Mouse (Mus musculus): ENCODE measurements around the gene Dhrs3. TPM values are rescaled to one million over a fixed set of nuclear protein-coding genes. Genes with fewer than 3 reads are reported as not detected.

Gene Dhrs3
- polyA plus RNA-seq, 1 experiment from 2014 or later = 41.6 TPM

- WGBS = 51% methylated on average over 6 of the region's 6 CpGs
- H3K4me1 ChIP-seq (ENCODE audit: control insufficient read depth, insufficient read depth, low read length) = no peaks in the 10 kb centered on the region
- ATAC-seq = peak; percentile 16; the same call in 1 of the 2 replicates
These were observed 6.2 kb upstream of the Dhrs3 start for GRCm38 (mm10) chr4:144886460-144886859.

DNA sequence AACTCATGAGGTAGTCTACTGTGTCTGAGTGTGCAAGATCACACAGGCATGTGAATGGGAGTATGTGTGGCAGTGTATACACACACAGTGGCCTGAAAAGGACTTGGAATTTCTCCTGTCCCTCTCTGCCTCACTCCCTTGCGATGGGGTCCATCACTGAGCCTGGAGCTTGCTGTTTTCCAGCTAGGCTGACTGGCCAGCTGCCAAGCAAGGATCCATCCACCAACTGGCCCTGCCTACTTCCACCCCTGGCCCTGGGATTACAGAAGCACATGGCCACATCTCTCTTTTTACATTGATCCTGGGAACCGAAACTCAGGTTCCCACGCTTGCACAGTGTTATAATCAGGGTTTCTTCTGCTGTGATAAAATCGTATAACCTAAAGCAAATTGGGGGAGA is 3.9 kb upstream of the Dhrs3 start:
- no peak overlapping the region for H3K9ac ChIP-seq (ENCODE audit: low read depth, low read length)
- H3K4me2 ChIP-seq (ENCODE audit: low read length) = no peak overlapping the region
- H3K9me3 ChIP-seq (replicated peaks; ENCODE audit: control insufficient read depth, low read length, poor library complexity, severe bottlenecking) = no peaks in the 10 kb centered on the region
- H3K4me1 ChIP-seq (ENCODE audit: control insufficient read depth, insufficient read depth, low read length) = peaks cover 9% of the 10 kb centered on the region
- H3K4me3 ChIP-seq (ENCODE audit: low read depth, low read length) = no peak overlapping the region
- peaks cover under 1% of the 10 kb centered on the region for H3K27me3 ChIP-seq (ENCODE audit: control insufficient read depth, insufficient read depth, low read depth, low read length)
- no peak for ATAC-seq
- H3K27ac ChIP-seq (ENCODE audit: low read length) = no peak overlapping the region
- 84% methylated on average over 4 of the region's 4 CpGs for WGBS
- no peaks in the 10 kb centered on the region for H3K36me3 ChIP-seq (ENCODE audit: control insufficient read depth, insufficient read depth, low read length)

More at GRCm38 (mm10) chr4:144886460-144886859, 6.2 kb upstream of the Dhrs3 start:
- no peak overlapping the region for H3K4me2 ChIP-seq (ENCODE audit: low read length)
- no peak overlapping the region for H3K4me3 ChIP-seq (ENCODE audit: low read depth, low read length)
- no peaks in the 10 kb centered on the region for H3K36me3 ChIP-seq (ENCODE audit: control insufficient read depth, insufficient read depth, low read length)
- H3K9me3 ChIP-seq (replicated peaks; ENCODE audit: control insufficient read depth, low read length, poor library complexity, severe bottlenecking) = no peaks in the 10 kb centered on the region
- no peak overlapping the region for H3K9ac ChIP-seq (ENCODE audit: low read depth, low read length)
- no peaks in the 10 kb centered on the region for H3K27me3 ChIP-seq (ENCODE audit: control insufficient read depth, insufficient read depth, low read depth, low read length)
- no peak overlapping the region for H3K27ac ChIP-seq (ENCODE audit: low read length)

GRCm38 (mm10) chr4:144889505-144890301 is 2.9 kb upstream of the Dhrs3 start:
- no peak overlapping the region for H3K4me3 ChIP-seq (ENCODE audit: low read depth, low read length)
- WGBS = 85% methylated on average over 9 of the region's 9 CpGs
- H3K9ac ChIP-seq (ENCODE audit: low read depth, low read length) = no peak overlapping the region
- no peak for ATAC-seq
- H3K9me3 ChIP-seq (replicated peaks; ENCODE audit: control insufficient read depth, low read length, poor library complexity, severe bottlenecking) = no peaks in the 10 kb centered on the region
- H3K27me3 ChIP-seq (ENCODE audit: control insufficient read depth, insufficient read depth, low read depth, low read length) = peaks cover 10% of the 10 kb centered on the region
- no peak overlapping the region for H3K27ac ChIP-seq (ENCODE audit: low read length)
- H3K36me3 ChIP-seq (ENCODE audit: control insufficient read depth, insufficient read depth, low read length) = no peaks in the 10 kb centered on the region
- H3K4me1 ChIP-seq (ENCODE audit: control insufficient read depth, insufficient read depth, low read length) = peaks cover 17% of the 10 kb centered on the region
- H3K4me2 ChIP-seq (ENCODE audit: low read length) = no peak overlapping the region

- Histone ChIP-seq H3K36me3 (ENCODE audit: control insufficient read depth, insufficient read depth, low read length) (no peaks in the 10 kb centered on the region), H3K9ac (ENCODE audit: low read depth, low read length) (no peak overlapping the region), H3K27me3 (ENCODE audit: control insufficient read depth, insufficient read depth, low read depth, low read length) (peaks cover 16% of the 10 kb centered on the region), H3K4me1 (ENCODE audit: control insufficient read depth, insufficient read depth, low read length) (peaks cover 18% of the 10 kb centered on the region), H3K27ac (ENCODE audit: low read length) (no peak overlapping the region), H3K9me3 (replicated peaks; ENCODE audit: control insufficient read depth, low read length, poor library complexity, severe bottlenecking) (no peaks in the 10 kb centered on the region), H3K4me2 (ENCODE audit: low read length) (no peak overlapping the region), H3K4me3 (ENCODE audit: low read depth, low read length) (no peak overlapping the region)
- 8% methylated on average over 7 of the region's 7 CpGs for WGBS
- ATAC-seq = peak; percentile 21
These were observed 1.9 kb upstream of the Dhrs3 start for GRCm38 (mm10) chr4:144890690-144891120.

DNA sequence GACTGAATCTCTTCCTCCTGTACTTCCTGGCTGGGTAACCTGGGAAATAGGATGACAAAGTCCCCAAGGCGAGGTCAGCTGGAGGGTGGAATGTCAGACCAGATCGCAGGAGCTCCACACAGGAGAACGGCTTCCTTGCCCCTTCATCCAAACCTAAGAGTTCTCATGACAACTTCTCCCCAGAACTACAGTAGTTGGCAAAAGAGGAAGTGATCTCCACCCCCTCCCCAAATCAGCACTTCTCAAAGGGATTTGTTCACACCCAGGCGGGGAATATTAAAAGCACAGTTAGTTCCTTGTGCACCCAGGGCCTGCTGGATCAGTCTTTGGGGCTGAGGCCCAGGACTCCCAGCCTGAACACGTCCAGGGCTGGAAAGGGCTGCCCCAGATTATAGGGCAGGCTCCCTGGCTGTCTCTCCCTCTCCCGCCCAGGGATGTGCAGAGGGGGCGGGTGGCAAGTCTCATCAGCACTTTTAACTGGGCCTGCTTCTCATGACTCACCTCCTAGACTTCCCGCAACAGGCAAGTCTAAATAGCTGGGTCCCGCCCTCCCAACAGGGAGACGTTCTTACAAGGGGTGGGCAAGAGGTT is 1.4 kb upstream of the Dhrs3 start:
- no peak for ATAC-seq
- H3K4me1 ChIP-seq (ENCODE audit: control insufficient read depth, insufficient read depth, low read length) = peaks cover 18% of the 10 kb centered on the region
- H3K27me3 ChIP-seq (ENCODE audit: control insufficient read depth, insufficient read depth, low read depth, low read length) = peaks cover 16% of the 10 kb centered on the region
- no peaks in the 10 kb centered on the region for H3K36me3 ChIP-seq (ENCODE audit: control insufficient read depth, insufficient read depth, low read length)
- no peak overlapping the region for H3K4me3 ChIP-seq (ENCODE audit: low read depth, low read length)
- 56% methylated on average over 10 of the region's 10 CpGs for WGBS
- H3K4me2 ChIP-seq (ENCODE audit: low read length) = no peak overlapping the region
- no peaks in the 10 kb centered on the region for H3K9me3 ChIP-seq (replicated peaks; ENCODE audit: control insufficient read depth, low read length, poor library complexity, severe bottlenecking)
- no peak overlapping the region for H3K27ac ChIP-seq (ENCODE audit: low read length)
- H3K9ac ChIP-seq (ENCODE audit: low read depth, low read length) = no peak overlapping the region

DNA sequence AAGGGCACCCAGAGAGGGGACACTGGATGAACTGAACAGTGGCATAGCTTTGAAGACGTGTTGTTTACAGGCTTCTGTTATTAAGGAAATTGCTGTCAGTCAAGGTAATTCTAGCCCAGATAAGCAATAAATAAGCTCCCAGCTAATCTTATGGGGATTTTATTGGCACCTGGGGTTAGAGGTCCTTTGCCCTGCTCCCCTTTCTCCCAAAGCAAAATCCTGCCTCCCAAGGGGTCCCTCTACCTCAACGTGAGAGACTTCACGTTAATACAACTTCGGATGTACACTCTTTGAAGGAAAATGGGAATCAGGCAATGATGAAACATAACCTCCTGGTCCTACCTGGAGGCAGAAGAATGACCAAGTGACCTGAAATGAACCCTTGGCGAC is 889 bp upstream of the Dhrs3 start:
- Histone ChIP-seq H3K27me3 (ENCODE audit: control insufficient read depth, insufficient read depth, low read depth, low read length) (peaks cover 16% of the 10 kb centered on the region), H3K9me3 (replicated peaks; ENCODE audit: control insufficient read depth, low read length, poor library complexity, severe bottlenecking) (no peaks in the 10 kb centered on the region), H3K9ac (ENCODE audit: low read depth, low read length) (no peak overlapping the region), H3K4me1 (ENCODE audit: control insufficient read depth, insufficient read depth, low read length) (peaks cover 18% of the 10 kb centered on the region), H3K36me3 (ENCODE audit: control insufficient read depth, insufficient read depth, low read length) (no peaks in the 10 kb centered on the region), H3K4me3 (ENCODE audit: low read depth, low read length) (peak overlapping the region; percentile 49), H3K27ac (ENCODE audit: low read length) (peak overlapping the region; percentile 12; the same call in 1 of the 2 replicates), H3K4me2 (ENCODE audit: low read length) (peak overlapping the region; percentile 95)
- no peak for ATAC-seq
- WGBS = 10% methylated on average over 5 of the region's 5 CpGs

DNA sequence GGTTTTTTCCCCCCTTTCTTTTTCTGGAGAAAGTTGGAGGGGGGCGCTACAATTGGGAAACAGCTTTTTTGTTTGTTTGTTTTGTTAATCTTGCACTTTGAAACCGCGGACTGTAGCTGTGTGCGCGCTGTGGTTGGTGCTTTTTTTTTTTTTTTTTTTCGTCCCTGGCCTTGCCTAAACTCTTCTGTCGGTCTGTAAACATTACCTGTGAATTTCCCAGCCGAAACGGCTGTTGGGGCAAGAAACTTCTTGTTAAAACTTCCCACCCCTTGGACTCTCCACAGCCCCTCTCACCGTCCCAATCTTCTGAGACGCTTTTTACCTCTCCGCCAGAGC is 278 bp downstream of the Dhrs3 start:
- 0% methylated on average over 12 of the region's 12 CpGs for WGBS
- Histone ChIP-seq H3K36me3 (ENCODE audit: control insufficient read depth, insufficient read depth, low read length) (no peaks in the 10 kb centered on the region), H3K27me3 (ENCODE audit: control insufficient read depth, insufficient read depth, low read depth, low read length) (peaks cover 16% of the 10 kb centered on the region), H3K4me2 (ENCODE audit: low read length) (peak overlapping the region; percentile 95), H3K4me1 (ENCODE audit: control insufficient read depth, insufficient read depth, low read length) (peaks cover 18% of the 10 kb centered on the region), H3K27ac (ENCODE audit: low read length) (peak overlapping the region; percentile 57; the same call in 1 of the 2 replicates), H3K9ac (ENCODE audit: low read depth, low read length) (peak overlapping the region; percentile 32; the same call in 1 of the 2 replicates), H3K4me3 (ENCODE audit: low read depth, low read length) (peak overlapping the region; percentile 49), H3K9me3 (replicated peaks; ENCODE audit: control insufficient read depth, low read length, poor library complexity, severe bottlenecking) (no peaks in the 10 kb centered on the region)
- no peak for ATAC-seq

DNA sequence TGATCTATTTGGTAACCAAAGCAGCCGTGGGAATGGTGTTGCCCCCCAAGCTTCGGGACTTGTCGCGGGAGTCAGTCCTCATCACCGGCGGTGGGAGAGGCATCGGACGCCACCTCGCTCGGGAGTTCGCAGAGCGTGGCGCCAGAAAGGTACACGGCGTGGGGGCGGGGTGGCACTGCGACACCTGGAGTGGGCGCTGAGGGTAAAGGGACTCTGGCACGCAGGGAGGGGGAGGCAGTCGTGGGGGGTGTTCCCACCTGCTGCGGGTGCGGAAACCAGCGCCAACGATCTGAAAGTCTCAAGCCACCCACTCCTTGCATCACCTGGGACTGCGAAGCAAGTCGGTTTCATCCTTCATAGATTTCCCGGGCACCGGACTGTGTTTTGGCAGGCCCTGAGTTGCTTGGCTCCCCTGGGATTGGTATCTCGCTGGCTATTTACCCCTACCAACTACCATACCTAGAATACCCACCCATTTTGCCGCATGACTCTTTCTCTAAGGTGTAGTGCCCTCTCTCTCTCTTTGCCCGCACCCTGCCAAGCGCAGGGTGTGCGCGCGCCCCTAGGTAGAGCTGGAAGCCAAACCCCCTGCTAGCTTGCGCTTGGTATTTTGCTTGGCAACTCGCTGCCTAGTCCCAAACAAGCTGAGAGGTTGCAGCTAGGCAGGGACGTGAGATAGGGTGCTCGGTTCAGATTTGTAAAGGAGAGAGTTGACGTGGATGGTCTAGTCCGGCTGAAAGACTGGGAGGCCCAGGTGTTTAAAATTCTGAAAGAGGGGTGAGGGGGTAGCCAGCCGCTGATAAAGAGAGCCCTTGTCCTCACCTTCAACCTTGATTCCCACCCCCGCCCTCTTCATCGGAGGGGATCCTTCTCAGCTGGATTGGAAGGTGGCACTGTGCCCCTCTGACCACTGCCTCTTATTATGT is 1.2 kb downstream of the Dhrs3 start:
- Histone ChIP-seq H3K9ac (ENCODE audit: low read depth, low read length) (peak overlapping the region; percentile 55), H3K27ac (ENCODE audit: low read length) (peak overlapping the region; percentile 57), H3K4me3 (ENCODE audit: low read depth, low read length) (peak overlapping the region; percentile 49), H3K4me1 (ENCODE audit: control insufficient read depth, insufficient read depth, low read length) (peaks cover 18% of the 10 kb centered on the region), H3K4me2 (ENCODE audit: low read length) (peak overlapping the region; percentile 95), H3K9me3 (replicated peaks; ENCODE audit: control insufficient read depth, low read length, poor library complexity, severe bottlenecking) (no peaks in the 10 kb centered on the region), H3K27me3 (ENCODE audit: control insufficient read depth, insufficient read depth, low read depth, low read length) (peaks cover 16% of the 10 kb centered on the region), H3K36me3 (ENCODE audit: control insufficient read depth, insufficient read depth, low read length) (no peaks in the 10 kb centered on the region)
- 0 out of 2 replicates have a peak, but pooled peaks have one; percentile 10 for ATAC-seq
- WGBS = 1% methylated on average over 38 of the region's 44 CpGs
